Mouse (Mus musculus): ENCODE data around the gene Dact3. TPM values are rescaled to one million over a fixed set of nuclear protein-coding genes. Genes with fewer than 3 reads are reported as not detected.

Gene Dact3
- polyA plus RNA-seq, 1 experiment from 2014 or later, result 2.6 TPM

- Histone ChIP-seq H3K4me3 (replicated peaks; ENCODE audit: low read length) (no peak overlapping the region), H3K27ac (ENCODE audit: low read length) (no peak overlapping the region), H3K4me2 (ENCODE audit: low read length) (no peak overlapping the region), H3K27me3 (replicated peaks; ENCODE audit: control insufficient read depth, insufficient read depth, low read length) (peaks cover 16% of the 10 kb centered on the region), H3K4me1 (replicated peaks; ENCODE audit: control insufficient read depth, insufficient read depth, low read length) (peaks cover 22% of the 10 kb centered on the region), H3K9ac (replicated peaks; ENCODE audit: low read depth, low read length) (no peak overlapping the region), H3K36me3 (ENCODE audit: control insufficient read depth, insufficient read depth) (peaks cover under 1% of the 10 kb centered on the region; the same call in 1 of the 2 replicates), H3K9me3 (ENCODE audit: control insufficient read depth, low read length) (peaks cover 4% of the 10 kb centered on the region)
- ATAC-seq, result no peak
- WGBS, result 23% methylated on average over 5 of the region's 5 CpGs
Observed at GRCm38 (mm10) chr7:16880615-16881014, 5.5 kb downstream of the Dact3 start.

GRCm38 (mm10) chr7:16883162-16883561, 8.0 kb downstream of the Dact3 start:
- Histone ChIP-seq H3K4me2 (ENCODE audit: low read length) (no peak overlapping the region), H3K4me1 (replicated peaks; ENCODE audit: control insufficient read depth, insufficient read depth, low read length) (0 out of 2 replicates have a peak, but pooled peaks cover 5% of the 10 kb centered on the region), H3K27me3 (replicated peaks; ENCODE audit: control insufficient read depth, insufficient read depth, low read length) (peaks cover 21% of the 10 kb centered on the region), H3K36me3 (ENCODE audit: control insufficient read depth, insufficient read depth) (peaks cover 10% of the 10 kb centered on the region), H3K9me3 (ENCODE audit: control insufficient read depth, low read length) (peaks cover 12% of the 10 kb centered on the region), H3K4me3 (replicated peaks; ENCODE audit: low read length) (no peak overlapping the region), H3K9ac (replicated peaks; ENCODE audit: low read depth, low read length) (no peak overlapping the region), H3K27ac (ENCODE audit: low read length) (no peak overlapping the region)
- ATAC-seq, result no peak
- 94% methylated on average over 6 of the region's 6 CpGs for WGBS

- WGBS, result 67% methylated on average over 4 of the region's 4 CpGs
- Histone ChIP-seq H3K9me3 (ENCODE audit: control insufficient read depth, low read length) (peaks cover 12% of the 10 kb centered on the region), H3K4me3 (replicated peaks; ENCODE audit: low read length) (no peak overlapping the region), H3K27ac (ENCODE audit: low read length) (no peak overlapping the region), H3K4me1 (replicated peaks; ENCODE audit: control insufficient read depth, insufficient read depth, low read length) (0 out of 2 replicates have a peak, but pooled peaks cover 5% of the 10 kb centered on the region), H3K9ac (replicated peaks; ENCODE audit: low read depth, low read length) (no peak overlapping the region), H3K36me3 (ENCODE audit: control insufficient read depth, insufficient read depth) (peaks cover 10% of the 10 kb centered on the region), H3K4me2 (ENCODE audit: low read length) (no peak overlapping the region), H3K27me3 (replicated peaks; ENCODE audit: control insufficient read depth, insufficient read depth, low read length) (peaks cover 21% of the 10 kb centered on the region)
- no peak for ATAC-seq
Observed at GRCm38 (mm10) chr7:16884334-16884733, 9.2 kb downstream of the Dact3 start.

GRCm38 (mm10) chr7:16885271-16885776, 10.2 kb downstream of the Dact3 start:
- peak overlapping the region; percentile 31 for H3K4me2 ChIP-seq (ENCODE audit: low read length)
- ATAC-seq, result peak; percentile 39; the same call in 1 of the 2 replicates
- H3K36me3 ChIP-seq (ENCODE audit: control insufficient read depth, insufficient read depth), result peaks cover 10% of the 10 kb centered on the region
- no peak overlapping the region for H3K27ac ChIP-seq (ENCODE audit: low read length)
- peaks cover 21% of the 10 kb centered on the region for H3K27me3 ChIP-seq (replicated peaks; ENCODE audit: control insufficient read depth, insufficient read depth, low read length)
- H3K9ac ChIP-seq (replicated peaks; ENCODE audit: low read depth, low read length), result peak overlapping the region; percentile 20; the same call in 1 of the 2 replicates
- H3K9me3 ChIP-seq (ENCODE audit: control insufficient read depth, low read length), result peaks cover 12% of the 10 kb centered on the region
- peak overlapping the region; percentile 36 for H3K4me3 ChIP-seq (replicated peaks; ENCODE audit: low read length)
- WGBS, result 9% methylated on average over 80 of the region's 95 CpGs
- H3K4me1 ChIP-seq (replicated peaks; ENCODE audit: control insufficient read depth, insufficient read depth, low read length), result 0 out of 2 replicates have a peak, but pooled peaks cover 2% of the 10 kb centered on the region

- Histone ChIP-seq H3K27ac (ENCODE audit: low read length) (no peak overlapping the region), H3K9me3 (ENCODE audit: control insufficient read depth, low read length) (peaks cover 12% of the 10 kb centered on the region), H3K4me1 (replicated peaks; ENCODE audit: control insufficient read depth, insufficient read depth, low read length) (peaks cover 2% of the 10 kb centered on the region), H3K9ac (replicated peaks; ENCODE audit: low read depth, low read length) (no peak overlapping the region), H3K36me3 (ENCODE audit: control insufficient read depth, insufficient read depth) (peaks cover 10% of the 10 kb centered on the region), H3K4me2 (ENCODE audit: low read length) (no peak overlapping the region), H3K4me3 (replicated peaks; ENCODE audit: low read length) (peak overlapping the region; percentile 36; the same call in 1 of the 2 replicates), H3K27me3 (replicated peaks; ENCODE audit: control insufficient read depth, insufficient read depth, low read length) (peaks cover 21% of the 10 kb centered on the region)
- 36% methylated on average over 51 of the region's 59 CpGs for WGBS
- ATAC-seq, result 0 out of 2 replicates have a peak, but pooled peaks have one; percentile 3
Observed at GRCm38 (mm10) chr7:16885905-16886304, 10.8 kb downstream of the Dact3 start.

- 45% methylated on average over 6 of the region's 6 CpGs for WGBS
Observed at GRCm38 (mm10) chr7:16890536-16890935, 15.4 kb downstream of the Dact3 start.

GRCm38 (mm10) chr7:16890944-16891343, 15.8 kb downstream of the Dact3 start:
- Histone ChIP-seq H3K9me3 (ENCODE audit: control insufficient read depth, low read length) (peaks cover 5% of the 10 kb centered on the region), H3K36me3 (ENCODE audit: control insufficient read depth, insufficient read depth) (peaks cover 6% of the 10 kb centered on the region), H3K4me3 (replicated peaks; ENCODE audit: low read length) (no peak overlapping the region), H3K27me3 (replicated peaks; ENCODE audit: control insufficient read depth, insufficient read depth, low read length) (peaks cover 3% of the 10 kb centered on the region), H3K4me1 (replicated peaks; ENCODE audit: control insufficient read depth, insufficient read depth, low read length) (peaks cover 26% of the 10 kb centered on the region), H3K27ac (ENCODE audit: low read length) (no peak overlapping the region), H3K9ac (replicated peaks; ENCODE audit: low read depth, low read length) (no peak overlapping the region), H3K4me2 (ENCODE audit: low read length) (peak overlapping the region; percentile 10; the same call in 1 of the 2 replicates)
- ATAC-seq, result no peak
- 2% methylated on average over 23 of the region's 23 CpGs for WGBS

More at GRCm38 (mm10) chr7:16890536-16890935, 15.4 kb downstream of the Dact3 start:
- Histone ChIP-seq H3K36me3 (ENCODE audit: control insufficient read depth, insufficient read depth) (peaks cover 10% of the 10 kb centered on the region), H3K9me3 (ENCODE audit: control insufficient read depth, low read length) (peaks cover 9% of the 10 kb centered on the region), H3K4me1 (replicated peaks; ENCODE audit: control insufficient read depth, insufficient read depth, low read length) (peaks cover 26% of the 10 kb centered on the region), H3K9ac (replicated peaks; ENCODE audit: low read depth, low read length) (no peak overlapping the region), H3K4me2 (ENCODE audit: low read length) (no peak overlapping the region), H3K4me3 (replicated peaks; ENCODE audit: low read length) (no peak overlapping the region), H3K27ac (ENCODE audit: low read length) (no peak overlapping the region), H3K27me3 (replicated peaks; ENCODE audit: control insufficient read depth, insufficient read depth, low read length) (peaks cover 7% of the 10 kb centered on the region)
- ATAC-seq, result no peak

GRCm38 (mm10) chr7:16891641-16892351, 16.7 kb downstream of the Dact3 start, which contains the start of gene Gng8:
Gene Gng8 (plus strand): TSS chr7:16891786.
- Histone ChIP-seq H3K27me3 (replicated peaks; ENCODE audit: control insufficient read depth, insufficient read depth, low read length) (no peaks in the 10 kb centered on the region; the same call in 1 of the 2 replicates), H3K9ac (replicated peaks; ENCODE audit: low read depth, low read length) (peak within 1 kb of the TSS; percentile 35), H3K4me1 (replicated peaks; ENCODE audit: control insufficient read depth, insufficient read depth, low read length) (peaks cover 26% of the 10 kb centered on the region), H3K4me2 (ENCODE audit: low read length) (peak within 1 kb of the TSS; percentile 63), H3K36me3 (ENCODE audit: control insufficient read depth, insufficient read depth) (no peaks in the 10 kb centered on the region), H3K4me3 (replicated peaks; ENCODE audit: low read length) (peak within 1 kb of the TSS; percentile 32), H3K27ac (ENCODE audit: low read length) (no peak within 1 kb of the TSS), H3K9me3 (ENCODE audit: control insufficient read depth, low read length) (no peaks in the 10 kb centered on the region)
- peak; percentile 74 for ATAC-seq
- WGBS, result 1% methylated on average over 30 of the region's 30 CpGs

GRCm38 (mm10) chr7:16892352-16892730, 17.2 kb downstream of the Dact3 start:
- H3K27ac ChIP-seq (ENCODE audit: low read length), result no peak overlapping the region
- no peaks in the 10 kb centered on the region for H3K9me3 ChIP-seq (ENCODE audit: control insufficient read depth, low read length)
- no peak overlapping the region for H3K4me3 ChIP-seq (replicated peaks; ENCODE audit: low read length)
- WGBS, result 54% methylated on average over 9 of the region's 9 CpGs
- peaks cover 26% of the 10 kb centered on the region for H3K4me1 ChIP-seq (replicated peaks; ENCODE audit: control insufficient read depth, insufficient read depth, low read length)
- no peaks in the 10 kb centered on the region; the same call in 1 of the 2 replicates for H3K27me3 ChIP-seq (replicated peaks; ENCODE audit: control insufficient read depth, insufficient read depth, low read length)
- no peak overlapping the region for H3K4me2 ChIP-seq (ENCODE audit: low read length)
- ATAC-seq, result no peak; the same call in 1 of the 2 replicates
- no peak overlapping the region for H3K9ac ChIP-seq (replicated peaks; ENCODE audit: low read depth, low read length)
- no peaks in the 10 kb centered on the region for H3K36me3 ChIP-seq (ENCODE audit: control insufficient read depth, insufficient read depth)
